Mouse (Mus musculus) spleen, postnatal 10 days (tissue): Measurements from ENCODE around the gene Gpr150.

Source experiments
- DNase-seq, 2 experiments: peaks; one replicate each; pipeline ENCODE4 v3.0.0; 2021 to 2022; ENCODE audit warnings: low spot score in 2 of 2

Gene Gpr150

GRCm38 (mm10) chr13:76056896-76057266 is at the start of gene Gpr150:
Gpr150 (minus strand) TSS chr13:76056996.
- DNase-seq, result no peak

DNA sequence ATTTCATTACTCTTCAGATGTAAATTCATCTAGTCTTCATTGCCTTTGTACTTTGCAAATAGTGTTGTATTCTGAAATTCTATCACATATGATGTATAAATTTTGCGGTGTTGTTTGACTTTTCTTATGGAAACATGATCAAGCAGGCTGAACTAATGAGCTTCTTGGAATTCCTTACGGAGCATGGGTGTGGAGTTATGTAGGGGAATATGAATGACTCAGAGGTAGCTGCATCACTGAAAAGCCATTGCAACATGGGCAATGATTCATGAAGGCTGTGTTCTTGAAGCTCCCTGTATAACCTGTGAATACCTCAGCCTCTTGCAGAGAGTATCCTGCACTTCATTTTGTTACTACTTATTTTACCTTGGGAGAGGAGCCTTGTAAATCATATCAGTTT is 45.2 kb upstream of the Gpr150 start:
- DNase-seq, result no peak

GRCm38 (mm10) chr13:76098493-76099303 is 41.9 kb upstream of the Gpr150 start, which contains the start of the genes Arsk and Ttc37:
Arsk (minus strand) TSS chr13:76098660.
Ttc37 (plus strand) TSS chr13:76098734.
- DNase-seq, result peak; percentile 78 to 95

DNA sequence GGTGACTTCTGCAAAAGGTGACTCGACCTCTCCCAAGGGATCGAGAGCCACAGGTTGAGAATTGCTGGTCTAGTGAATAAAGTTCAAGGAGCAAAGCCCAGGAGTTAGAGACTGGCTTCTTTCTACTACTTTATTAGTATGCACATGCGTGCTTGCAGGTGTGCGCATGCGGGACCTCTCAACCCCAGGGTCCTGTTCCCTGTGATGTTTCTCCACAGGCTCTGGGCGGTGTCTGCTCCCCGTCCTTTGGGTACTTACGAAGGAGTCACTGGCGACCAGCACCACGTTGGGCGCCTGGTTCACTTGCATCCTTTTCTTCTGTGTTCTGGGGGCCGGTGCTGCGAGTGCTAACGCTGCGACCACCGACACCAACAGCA is 41.3 kb upstream of the Gpr150 start:
- no peak for DNase-seq

GRCm38 (mm10) chr13:76074323-76074722 is 17.5 kb upstream of the Gpr150 start:
- DNase-seq, result no peak

DNA sequence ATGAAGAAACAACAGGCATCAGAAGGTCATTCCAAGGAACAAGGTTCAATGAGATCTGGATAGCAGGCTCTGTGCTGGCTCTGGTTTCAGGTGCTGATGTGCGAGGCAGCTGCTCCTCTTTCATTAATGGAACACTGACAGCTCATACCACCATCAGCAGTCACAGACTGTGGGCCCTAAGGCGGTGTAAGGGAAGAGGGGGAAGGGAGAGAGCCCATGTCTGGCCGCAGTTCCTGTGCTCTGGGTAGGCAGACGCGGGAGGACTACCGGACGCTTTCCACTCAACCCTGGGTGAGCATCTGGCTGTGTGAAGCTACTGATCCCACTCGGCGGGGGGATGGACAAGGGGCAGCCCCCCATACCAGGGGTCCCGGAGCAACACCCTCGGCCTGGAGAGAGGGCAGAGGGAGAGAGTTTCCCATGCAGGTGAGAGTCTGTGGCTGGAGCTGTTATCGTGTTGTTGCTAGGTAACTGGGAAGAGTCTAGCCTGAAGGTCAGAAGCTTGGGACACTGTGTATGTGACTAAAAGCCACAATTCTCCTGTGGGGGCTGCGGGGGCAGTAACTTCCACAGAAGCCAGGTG is 7.7 kb upstream of the Gpr150 start:
- no peak for DNase-seq

GRCm38 (mm10) chr13:76063548-76063947 is 6.8 kb upstream of the Gpr150 start:
- no peak for DNase-seq

DNA sequence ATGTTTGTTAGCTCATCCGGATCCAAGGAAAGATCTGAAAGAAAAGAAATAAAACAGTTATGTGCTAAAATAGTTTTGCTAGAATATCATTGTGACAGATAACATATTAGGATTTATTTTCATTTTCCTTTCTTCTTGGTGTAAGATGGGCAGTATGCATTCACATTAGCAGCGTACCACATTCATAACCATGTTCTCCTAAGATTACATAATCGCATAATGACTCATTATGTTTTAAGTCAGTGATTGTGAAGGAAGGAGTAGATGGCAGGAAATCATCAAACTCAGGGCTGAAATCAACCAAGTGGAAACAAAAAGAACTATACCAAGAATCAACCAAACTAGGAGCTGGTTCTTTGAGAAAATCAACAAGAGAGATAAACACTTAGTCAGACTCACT is 5.8 kb upstream of the Gpr150 start:
- DNase-seq, result no peak

DNA sequence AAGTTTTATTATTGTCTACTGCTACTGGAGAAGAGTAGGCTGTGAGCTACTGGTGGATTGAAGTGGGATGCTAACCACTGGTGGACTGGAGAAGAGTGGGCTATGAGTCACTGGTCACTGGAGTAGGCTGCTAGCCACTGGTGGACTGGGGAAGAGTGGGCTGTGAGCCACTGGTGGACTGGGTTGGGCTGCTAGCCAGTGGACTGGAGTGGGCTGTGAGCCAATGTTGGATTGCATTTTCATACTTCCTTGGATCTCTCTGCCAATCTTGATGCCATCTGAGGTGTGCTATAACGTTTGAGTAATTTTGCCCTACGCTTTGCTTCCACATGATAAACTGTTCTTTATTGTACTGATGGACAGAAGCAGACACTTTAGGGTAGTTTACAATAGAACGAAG is 5.3 kb upstream of the Gpr150 start:
- no peak for DNase-seq

- no peak for DNase-seq
These were observed 2.8 kb upstream of the Gpr150 start for GRCm38 (mm10) chr13:76059591-76059990.

- no peak for DNase-seq
These were observed 672 bp upstream of the Gpr150 start for GRCm38 (mm10) chr13:76057267-76058069.

DNA sequence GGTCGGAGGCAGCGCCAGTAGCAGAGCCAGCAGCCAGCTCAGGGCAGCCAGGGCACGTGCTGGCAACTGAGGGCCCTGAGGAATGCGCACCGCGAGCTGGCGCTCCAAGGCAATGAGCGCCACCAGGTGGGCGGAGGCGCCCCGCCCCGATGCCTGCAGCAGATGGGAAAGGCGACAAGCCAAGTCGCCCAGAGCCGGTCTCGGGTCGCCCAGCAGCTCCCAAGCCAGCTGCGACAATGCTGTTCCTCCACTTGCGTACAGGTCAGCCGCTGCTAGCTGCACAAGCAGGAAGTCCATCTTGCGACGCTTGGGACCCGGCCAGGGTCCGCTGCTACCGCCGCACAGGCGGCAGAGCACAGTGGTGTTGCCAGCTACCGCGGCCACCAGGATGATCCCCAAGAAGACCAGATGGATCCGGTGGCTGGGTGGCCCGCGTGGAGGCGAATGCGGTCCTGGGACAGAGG is 503 bp downstream of the Gpr150 start:
- peak; percentile 60 to 76 for DNase-seq

GRCm38 (mm10) chr13:76055391-76056232 is 1.2 kb downstream of the Gpr150 start:
- peak; percentile 47 to 54 for DNase-seq

DNA sequence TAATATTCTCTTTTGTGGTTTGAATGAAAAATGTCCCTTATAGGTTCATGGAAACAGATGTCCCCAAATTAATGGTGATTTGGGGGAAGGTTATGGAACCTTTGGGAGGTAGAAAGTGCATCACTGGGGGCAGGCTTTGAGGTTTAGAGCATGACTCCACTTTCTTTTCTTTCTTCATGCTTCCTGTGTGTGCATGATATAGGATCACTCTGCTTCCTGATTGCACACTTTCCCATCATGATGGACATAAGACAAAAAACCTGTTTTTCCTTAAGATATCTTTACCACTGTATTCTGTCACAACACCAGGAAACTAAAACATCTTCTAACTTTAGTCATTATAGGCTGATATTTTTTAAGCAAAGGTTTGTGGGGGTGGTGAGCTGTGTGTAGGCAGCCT is 11.8 kb downstream of the Gpr150 start:
- no peak for DNase-seq

DNA sequence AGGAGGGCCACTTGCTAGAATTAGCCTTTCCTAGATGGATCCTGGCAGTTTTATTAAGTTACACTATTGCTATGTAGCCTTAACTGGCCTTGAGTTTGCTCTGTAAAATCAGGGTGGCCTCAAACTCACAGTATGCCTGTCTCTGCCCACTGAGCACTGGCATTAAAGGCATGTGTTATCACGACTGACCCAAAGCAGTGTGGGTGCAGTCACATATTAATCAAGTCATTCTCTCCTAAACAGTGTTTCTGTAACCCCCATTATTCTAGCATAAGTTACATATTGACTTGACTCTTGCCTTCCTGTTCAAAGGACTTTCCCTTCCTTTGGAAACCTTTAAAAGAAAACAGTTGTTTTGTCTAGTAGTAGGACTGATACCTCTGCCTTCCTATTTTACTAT is 14.3 kb downstream of the Gpr150 start:
- no peak for DNase-seq

DNA sequence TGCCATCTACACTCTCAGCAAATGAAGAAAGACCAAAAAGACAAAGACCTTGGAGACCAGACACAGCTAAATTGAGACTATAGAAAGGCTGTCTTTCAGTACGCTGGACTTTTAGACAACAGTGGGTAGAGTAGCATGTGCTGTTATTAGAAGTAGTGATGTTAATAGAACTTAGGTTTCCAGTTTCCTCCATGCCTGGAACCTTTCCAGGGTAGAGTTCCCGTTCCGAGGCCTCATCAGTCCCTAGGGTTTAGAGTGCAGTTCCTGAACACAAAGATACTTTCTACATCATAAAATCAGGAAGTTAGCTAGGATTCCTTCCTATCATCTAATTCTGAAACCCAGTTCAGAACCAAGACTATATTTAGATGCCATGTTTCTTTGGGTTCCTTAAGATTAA is 32.2 kb downstream of the Gpr150 start:
- DNase-seq, result no peak

DNA sequence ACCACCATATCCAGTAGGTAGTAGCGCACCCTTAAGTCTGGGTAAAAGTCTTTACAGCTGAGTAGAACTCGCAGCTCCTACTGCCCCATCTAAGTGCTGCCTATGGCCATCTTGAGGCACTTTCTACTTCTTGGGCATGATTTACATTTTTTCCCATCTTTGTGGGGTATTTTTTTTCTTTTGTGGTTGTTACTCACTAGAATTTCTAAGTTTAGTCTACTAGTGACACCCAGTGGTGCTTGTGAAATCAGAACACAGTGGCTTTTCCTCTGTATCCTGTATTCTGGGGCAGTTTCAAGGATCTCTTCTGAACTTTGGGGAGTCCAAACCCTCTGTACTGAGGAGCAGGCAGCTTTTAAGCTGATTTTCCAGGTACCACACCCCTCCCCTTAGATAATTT is 35.0 kb downstream of the Gpr150 start:
- no peak for DNase-seq

- DNase-seq, result no peak
These were observed 37.9 kb downstream of the Gpr150 start for GRCm38 (mm10) chr13:76018844-76019400.

DNA sequence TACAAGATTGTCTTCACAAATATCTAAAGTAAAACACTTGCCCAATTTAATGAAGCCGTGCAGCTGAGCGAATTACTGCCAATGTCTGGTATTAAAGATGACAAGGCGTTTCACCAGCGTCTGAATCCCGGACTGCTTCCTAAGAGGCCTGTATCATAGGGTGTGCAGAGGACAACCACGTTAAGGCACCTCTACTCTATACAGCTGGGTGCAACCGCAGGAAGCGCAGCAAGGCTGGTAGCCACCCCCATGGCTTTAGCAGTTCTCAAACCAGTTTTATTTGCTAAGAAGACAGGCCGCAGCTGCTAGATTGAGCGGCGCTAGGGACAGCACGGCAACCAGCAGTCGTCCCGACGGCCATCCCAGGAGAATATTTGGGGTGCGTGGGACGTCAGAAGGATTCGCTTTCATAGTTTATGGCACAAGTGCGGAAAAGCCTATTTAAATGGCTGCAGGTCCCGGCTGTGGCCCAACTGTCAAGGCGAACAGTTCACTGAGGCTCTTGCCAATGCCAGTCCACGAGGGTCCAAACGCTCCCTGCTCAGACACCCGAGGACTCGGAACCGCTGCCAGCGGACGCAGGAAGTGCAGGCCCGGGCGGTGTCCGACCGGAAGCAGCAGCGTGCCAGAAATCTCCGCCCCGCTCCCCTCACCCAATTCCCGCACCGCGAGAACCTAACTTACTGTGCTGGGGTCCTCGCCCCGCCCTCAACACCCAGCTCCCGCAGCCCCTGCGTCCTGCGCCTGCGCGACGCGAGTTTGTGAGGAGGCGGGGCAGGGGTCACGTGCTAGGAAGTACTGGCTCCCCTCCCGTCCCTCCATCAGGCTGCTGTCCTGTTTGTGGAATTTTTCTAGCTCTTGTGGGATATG is 38.6 kb downstream of the Gpr150 start, which contains the start of gene Rfesd:
Gene Rfesd (minus strand): TSS at position 746 of the 870 bp plus-strand sequence.
- DNase-seq, result peak; percentile 88 to 96

DNA sequence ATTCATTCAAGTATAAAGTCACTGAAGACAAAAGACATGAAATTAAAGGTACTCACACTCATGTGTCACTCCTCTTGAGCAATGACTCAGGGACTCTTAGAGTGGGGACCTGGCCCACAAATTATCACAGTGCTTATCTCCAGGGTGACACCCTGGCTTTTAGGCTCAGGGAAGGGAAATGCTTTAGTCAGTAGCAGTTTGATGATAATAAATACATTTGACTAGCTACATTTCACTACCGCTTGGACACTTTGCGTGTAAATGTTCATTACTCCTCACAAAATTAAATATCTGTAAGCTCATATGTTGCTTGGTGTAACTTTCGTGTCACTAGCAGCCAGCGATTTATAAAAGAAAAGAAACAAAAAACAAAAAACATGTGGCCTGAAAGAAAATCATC is 39.3 kb downstream of the Gpr150 start:
- no peak for DNase-seq
